Mouse (Mus musculus): Measurements from ENCODE around the gene Robo2. TPM values are rescaled to one million over a fixed set of nuclear protein-coding genes. Genes with fewer than 3 reads are reported as not detected.

Gene Robo2
- polyA plus RNA-seq, 1 experiment from 2014 or later: 121 TPM

DNA sequence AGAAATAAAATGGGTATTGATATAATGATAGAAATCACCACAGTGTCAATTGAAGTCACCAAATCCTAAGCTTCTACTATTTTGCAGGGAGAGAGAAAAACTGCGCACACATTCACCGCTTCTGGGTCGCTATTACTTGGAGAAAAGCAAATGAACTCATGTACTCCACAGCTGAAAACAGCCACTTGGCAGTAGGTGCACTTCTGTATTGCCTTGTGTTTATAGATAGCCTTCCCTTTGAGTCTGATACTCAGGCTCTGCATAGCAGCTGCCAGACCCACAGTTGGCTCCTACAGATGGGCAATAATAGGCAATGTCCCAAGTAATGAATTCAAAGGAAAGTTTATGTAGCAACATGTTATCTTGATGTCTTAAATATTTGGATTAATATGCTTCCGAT lies 2.1 kb downstream of the Robo2 start:
- Histone ChIP-seq H3K4me3 (peak overlapping the region; percentile 69), H3K27me3 (no peaks in the 10 kb centered on the region), H3K9ac (peak overlapping the region; percentile 80), H3K36me3 (no peaks in the 10 kb centered on the region), H3K4me2 (peak overlapping the region; percentile 85), H3K4me1 (0 out of 2 replicates have a peak, but pooled peaks cover 3% of the 10 kb centered on the region), H3K9me3 (no peaks in the 10 kb centered on the region), H3K27ac (0 out of 2 replicates have a peak overlapping the region, but pooled peaks have one; percentile 55)
- no peak for ATAC-seq (ENCODE audit: insufficient number of reproducible peaks, insufficient read depth, low FRiP score, low TSS enrichment, low read depth)
- WGBS: 70% methylated on average over 4 of the region's 4 CpGs

DNA sequence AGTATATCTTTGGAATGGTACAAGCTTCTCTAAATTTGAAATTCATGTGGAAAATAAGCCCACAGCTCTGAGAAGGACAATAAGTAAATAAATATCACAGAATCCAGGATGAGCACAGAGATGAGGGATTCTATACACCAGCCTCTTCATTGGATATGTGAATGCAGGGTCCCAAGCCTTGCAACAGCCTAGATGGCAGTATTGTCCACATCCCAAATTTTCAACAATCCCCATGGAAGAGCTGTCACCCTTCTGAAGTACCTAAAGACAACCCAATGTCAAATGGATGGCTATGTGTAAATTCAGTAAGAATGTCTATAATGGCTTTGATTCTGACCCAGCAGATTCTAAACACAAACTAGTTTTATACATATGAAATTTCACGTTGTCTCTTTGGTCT lies 3.1 kb downstream of the Robo2 start:
- Histone ChIP-seq H3K27ac (no peak overlapping the region), H3K36me3 (no peaks in the 10 kb centered on the region), H3K27me3 (no peaks in the 10 kb centered on the region), H3K4me2 (peak overlapping the region; percentile 85), H3K4me3 (peak overlapping the region; percentile 69), H3K9ac (no peak overlapping the region), H3K4me1 (0 out of 2 replicates have a peak, but pooled peaks cover 5% of the 10 kb centered on the region), H3K9me3 (no peaks in the 10 kb centered on the region)
- ATAC-seq (ENCODE audit: insufficient number of reproducible peaks, insufficient read depth, low FRiP score, low TSS enrichment, low read depth): no peak
- WGBS: 38% methylated on average over 1 of the region's 1 CpGs

DNA sequence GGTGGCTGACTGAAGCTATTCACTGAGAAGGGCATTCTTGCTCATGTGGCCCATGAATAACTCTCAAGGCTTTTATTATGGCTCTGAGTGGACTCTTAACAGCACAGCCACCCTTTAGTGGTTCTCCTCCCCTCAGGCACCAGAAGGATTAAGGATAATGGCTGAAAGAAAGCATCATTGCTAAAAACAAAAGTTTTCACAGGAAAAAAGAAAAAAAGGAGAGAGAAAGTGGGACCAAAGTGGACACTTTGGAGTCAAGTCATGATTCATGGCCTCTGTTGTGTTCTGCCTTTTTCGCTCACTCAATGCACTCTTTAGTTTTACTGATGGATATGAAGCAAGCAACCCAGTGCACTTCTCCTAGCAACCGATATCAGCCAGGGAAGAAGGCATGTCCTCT lies 14.3 kb downstream of the Robo2 start:
- H3K36me3 ChIP-seq: 0 out of 2 replicates have a peak, but pooled peaks cover 6% of the 10 kb centered on the region
- no peaks in the 10 kb centered on the region for H3K27me3 ChIP-seq
- WGBS: 87% methylated on average over 2 of the region's 2 CpGs
- H3K4me2 ChIP-seq: no peak overlapping the region
- H3K9ac ChIP-seq: no peak overlapping the region
- H3K9me3 ChIP-seq: no peaks in the 10 kb centered on the region
- H3K27ac ChIP-seq: no peak overlapping the region
- ATAC-seq (ENCODE audit: insufficient number of reproducible peaks, insufficient read depth, low FRiP score, low TSS enrichment, low read depth): no peak
- H3K4me3 ChIP-seq: no peak overlapping the region
- no peaks in the 10 kb centered on the region for H3K4me1 ChIP-seq

DNA sequence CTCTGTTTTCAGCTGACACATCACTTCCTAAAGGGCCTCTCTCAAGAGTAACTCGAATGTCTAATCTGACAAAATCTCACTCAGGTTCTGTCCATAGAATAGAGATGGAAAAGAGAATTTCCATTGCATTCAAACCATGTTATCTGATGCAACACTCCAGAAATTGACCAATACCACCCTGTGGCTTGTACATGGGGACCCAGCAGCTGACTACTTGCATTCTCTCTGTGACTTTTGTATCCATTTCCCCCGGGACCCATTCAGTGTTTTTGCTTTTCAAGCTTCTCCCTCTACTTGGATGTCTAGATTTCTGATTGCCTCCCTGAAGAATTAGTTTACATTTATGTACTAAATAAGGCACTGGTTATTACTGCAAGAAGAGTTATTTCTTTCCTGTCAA lies 15.9 kb downstream of the Robo2 start:
- Histone ChIP-seq H3K4me1 (no peaks in the 10 kb centered on the region), H3K36me3 (0 out of 2 replicates have a peak, but pooled peaks cover 6% of the 10 kb centered on the region), H3K9me3 (no peaks in the 10 kb centered on the region), H3K27ac (no peak overlapping the region), H3K4me3 (no peak overlapping the region), H3K4me2 (no peak overlapping the region), H3K27me3 (no peaks in the 10 kb centered on the region), H3K9ac (no peak overlapping the region)
- WGBS: 85% methylated on average over 2 of the region's 2 CpGs
- no peak for ATAC-seq (ENCODE audit: insufficient number of reproducible peaks, insufficient read depth, low FRiP score, low TSS enrichment, low read depth)

DNA sequence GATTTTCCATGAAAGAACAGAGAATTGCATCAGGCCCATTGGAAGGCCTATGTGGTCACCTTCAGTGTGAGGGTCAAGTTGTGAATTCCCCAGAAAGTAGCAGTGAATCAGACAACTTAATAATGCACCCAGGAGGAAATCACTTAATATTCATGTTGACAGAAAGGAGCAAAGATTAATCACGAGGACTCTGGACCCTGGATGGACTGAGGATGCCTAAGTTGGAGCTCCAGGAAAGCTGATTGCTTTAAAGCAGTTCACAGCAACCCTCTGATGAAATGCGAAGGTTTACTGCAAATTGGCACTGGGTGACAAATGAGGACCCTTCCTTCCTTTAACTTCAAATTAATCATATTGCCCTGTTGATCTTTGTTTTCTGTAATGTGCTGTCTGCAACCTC lies 32.2 kb downstream of the Robo2 start:
- Histone ChIP-seq H3K4me1 (no peaks in the 10 kb centered on the region), H3K4me3 (no peak overlapping the region), H3K27ac (no peak overlapping the region), H3K27me3 (no peaks in the 10 kb centered on the region), H3K9ac (no peak overlapping the region), H3K4me2 (no peak overlapping the region), H3K9me3 (no peaks in the 10 kb centered on the region), H3K36me3 (no peaks in the 10 kb centered on the region)
- WGBS: 54% methylated on average over 2 of the region's 2 CpGs
- no peak for ATAC-seq (ENCODE audit: insufficient number of reproducible peaks, insufficient read depth, low FRiP score, low TSS enrichment, low read depth)

DNA sequence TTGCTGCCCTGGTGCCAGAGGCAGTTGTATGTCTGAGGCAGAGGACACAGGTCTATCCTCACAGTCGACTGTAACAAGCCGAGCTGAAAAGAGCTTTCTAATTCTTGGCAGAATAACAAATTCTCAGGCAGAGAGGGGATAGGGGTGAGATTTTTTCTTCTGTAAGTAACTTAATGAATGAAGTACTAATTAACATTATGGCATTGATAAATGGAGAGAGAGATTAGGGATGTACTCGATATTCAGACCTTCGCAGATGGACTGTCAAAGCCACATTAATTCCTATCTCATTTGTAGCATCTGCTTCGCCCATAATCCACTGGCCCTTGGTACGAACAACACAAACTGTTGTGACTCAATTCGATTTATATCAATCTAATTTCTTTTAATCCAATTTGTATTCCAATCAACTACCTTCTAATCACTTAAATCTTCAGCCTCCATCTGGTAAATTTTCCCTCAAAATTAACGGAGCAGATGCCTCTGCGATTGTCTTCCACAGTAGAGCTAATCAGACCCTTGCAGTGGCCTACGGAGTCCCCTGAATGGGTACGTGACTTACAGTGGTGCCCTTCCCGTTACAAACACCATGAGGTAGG lies 36.2 kb downstream of the Robo2 start:
- no peak overlapping the region for H3K4me2 ChIP-seq
- H3K4me1 ChIP-seq: no peaks in the 10 kb centered on the region
- WGBS: 78% methylated on average over 12 of the region's 12 CpGs
- H3K36me3 ChIP-seq: no peaks in the 10 kb centered on the region
- H3K27ac ChIP-seq: no peak overlapping the region
- H3K9me3 ChIP-seq: no peaks in the 10 kb centered on the region
- H3K9ac ChIP-seq: no peak overlapping the region
- no peak for ATAC-seq (ENCODE audit: insufficient number of reproducible peaks, insufficient read depth, low FRiP score, low TSS enrichment, low read depth)
- H3K27me3 ChIP-seq: no peaks in the 10 kb centered on the region
- H3K4me3 ChIP-seq: no peak overlapping the region

- no peaks in the 10 kb centered on the region for H3K4me1 ChIP-seq
- H3K27ac ChIP-seq: no peak overlapping the region
- H3K9me3 ChIP-seq: no peaks in the 10 kb centered on the region
- H3K4me2 ChIP-seq: no peak overlapping the region
- H3K4me3 ChIP-seq: no peak overlapping the region
- H3K36me3 ChIP-seq: no peaks in the 10 kb centered on the region
- no peak overlapping the region for H3K9ac ChIP-seq
- WGBS: 80% methylated on average over 5 of the region's 5 CpGs
- no peak for ATAC-seq (ENCODE audit: insufficient number of reproducible peaks, insufficient read depth, low FRiP score, low TSS enrichment, low read depth)
- H3K27me3 ChIP-seq: no peaks in the 10 kb centered on the region
Measured at GRCm38 (mm10) chr16:74374540-74374939, 37.1 kb downstream of the Robo2 start.

DNA sequence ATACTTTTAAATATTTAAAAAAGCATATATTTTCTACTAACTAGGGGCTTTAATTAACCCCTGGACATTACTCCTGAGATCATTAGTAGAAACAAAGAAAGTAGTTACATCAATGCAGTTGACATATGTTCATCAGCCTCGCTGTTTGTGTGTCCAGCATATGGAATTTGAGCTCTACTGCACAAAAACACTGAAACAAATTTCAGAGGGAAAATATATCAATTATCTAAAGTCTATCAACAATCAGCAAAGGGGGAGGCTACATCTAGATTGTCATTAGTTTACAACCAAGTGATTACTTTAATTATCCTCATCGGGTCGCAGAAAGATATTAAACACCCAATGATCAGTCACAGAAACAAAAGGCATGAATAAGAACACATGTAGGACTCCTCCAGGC lies 38.2 kb downstream of the Robo2 start:
- Histone ChIP-seq H3K9me3 (no peaks in the 10 kb centered on the region), H3K36me3 (no peaks in the 10 kb centered on the region), H3K9ac (no peak overlapping the region), H3K27ac (no peak overlapping the region), H3K4me2 (no peak overlapping the region), H3K27me3 (no peaks in the 10 kb centered on the region), H3K4me1 (no peaks in the 10 kb centered on the region), H3K4me3 (no peak overlapping the region)
- no peak for ATAC-seq (ENCODE audit: insufficient number of reproducible peaks, insufficient read depth, low FRiP score, low TSS enrichment, low read depth)
- 86% methylated on average over 3 of the region's 3 CpGs for WGBS

- 82% methylated on average over 1 of the region's 1 CpGs for whole genome bisulfite sequencing
- no peak for ATAC-seq (ENCODE audit: insufficient number of reproducible peaks, insufficient read depth, low FRiP score, low TSS enrichment, low read depth)
- H3K4me3 ChIP-seq: no peak overlapping the region
- H3K4me2 ChIP-seq: no peak overlapping the region
- no peaks in the 10 kb centered on the region for H3K9me3 ChIP-seq
- no peak overlapping the region for H3K27ac ChIP-seq
- H3K9ac ChIP-seq: no peak overlapping the region
- H3K27me3 ChIP-seq: no peaks in the 10 kb centered on the region
- no peaks in the 10 kb centered on the region for H3K4me1 ChIP-seq
- H3K36me3 ChIP-seq: no peaks in the 10 kb centered on the region
Measured at GRCm38 (mm10) chr16:74372876-74373275, 38.7 kb downstream of the Robo2 start.

- H3K9ac ChIP-seq: no peak overlapping the region
- H3K4me1 ChIP-seq: peaks cover 3% of the 10 kb centered on the region
- no peaks in the 10 kb centered on the region for H3K27me3 ChIP-seq
- H3K36me3 ChIP-seq: peaks cover 5% of the 10 kb centered on the region
- no peak overlapping the region for H3K4me2 ChIP-seq
- H3K27ac ChIP-seq: no peak overlapping the region
- ATAC-seq (ENCODE audit: insufficient number of reproducible peaks, insufficient read depth, low FRiP score, low TSS enrichment, low read depth): no peak
- 61% methylated on average over 6 of the region's 6 CpGs for WGBS
- H3K9me3 ChIP-seq: no peaks in the 10 kb centered on the region
- H3K4me3 ChIP-seq: no peak overlapping the region
Measured at GRCm38 (mm10) chr16:74348437-74348836, 63.2 kb downstream of the Robo2 start.

DNA sequence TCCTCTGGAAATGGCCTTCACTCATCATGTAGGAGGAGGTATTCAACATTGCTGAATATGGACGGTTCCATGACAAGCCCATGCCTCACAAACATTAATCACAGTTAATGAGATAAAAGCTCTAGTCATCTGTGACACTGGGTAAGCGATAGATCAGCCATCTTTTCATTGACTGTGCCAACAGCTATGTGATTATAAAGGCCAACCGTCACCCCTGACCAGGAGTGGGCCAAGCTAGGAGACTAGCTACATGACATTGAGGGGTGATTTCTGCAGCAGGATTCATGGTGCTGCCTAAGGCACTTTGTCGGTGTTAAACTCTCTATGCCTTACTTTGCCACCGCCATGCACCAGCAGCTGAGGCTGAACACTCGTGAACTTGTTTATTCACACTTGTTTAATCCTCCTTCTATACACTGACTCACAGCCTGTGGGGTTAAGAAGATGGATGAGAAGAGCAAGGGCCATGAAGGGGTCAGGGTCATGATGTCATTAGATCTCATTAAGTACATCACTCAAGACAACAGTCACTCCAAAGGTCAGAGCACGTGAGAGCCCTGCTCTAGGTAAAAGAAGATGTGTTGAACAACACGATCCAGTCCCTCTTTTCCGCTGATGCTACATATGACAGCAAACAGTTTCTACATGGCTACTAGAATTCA lies 72.5 kb downstream of the Robo2 start:
- H3K9me3 ChIP-seq: no peaks in the 10 kb centered on the region
- no peaks in the 10 kb centered on the region for H3K27me3 ChIP-seq
- H3K9ac ChIP-seq: no peak overlapping the region
- 78% methylated on average over 9 of the region's 9 CpGs for WGBS
- H3K4me1 ChIP-seq: no peaks in the 10 kb centered on the region
- no peaks in the 10 kb centered on the region for H3K36me3 ChIP-seq
- no peak for ATAC-seq (ENCODE audit: insufficient number of reproducible peaks, insufficient read depth, low FRiP score, low TSS enrichment, low read depth)
- no peak overlapping the region for H3K27ac ChIP-seq
- no peak overlapping the region for H3K4me3 ChIP-seq
- no peak overlapping the region for H3K4me2 ChIP-seq

GRCm38 (mm10) chr16:74321666-74322371 lies 89.8 kb downstream of the Robo2 start:
- no peaks in the 10 kb centered on the region for H3K9me3 ChIP-seq
- peaks cover 5% of the 10 kb centered on the region; the same call in 1 of the 2 replicates for H3K4me1 ChIP-seq
- H3K36me3 ChIP-seq: no peaks in the 10 kb centered on the region
- no peak overlapping the region for H3K4me3 ChIP-seq
- ATAC-seq (ENCODE audit: insufficient number of reproducible peaks, insufficient read depth, low FRiP score, low TSS enrichment, low read depth): no peak
- H3K9ac ChIP-seq: no peak overlapping the region
- 63% methylated on average over 9 of the region's 9 CpGs for WGBS
- no peak overlapping the region for H3K4me2 ChIP-seq
- no peak overlapping the region for H3K27ac ChIP-seq
- no peaks in the 10 kb centered on the region for H3K27me3 ChIP-seq

Measured in embryonic facial prominence, embryonic 13.5 days (tissue).